Mouse (Mus musculus) brain, embryonic 14.5 days (tissue): ENCODE data around the gene Sprr2a3. TPM values are rescaled to one million over a fixed set of nuclear protein-coding genes. Genes with fewer than 3 reads are reported as not detected.
"Not testable (repeated sequence)": the region's sequence is repeated elsewhere in the genome, so short reads cannot be mapped to it uniquely, and the experiment has no call there.

Experiments used
- DNase-seq: peaks from one replicate; pipeline ENCODE4 v3.0.0-alpha.2; 2011; ENCODE audit warnings: low read depth
- polyA plus RNA-seq: library from polyadenylated mRNA; depleted of rRNA; stranded (reverse); fragments of >200 nt; gene quantifications from 2 replicates; pipeline ENCODE4 v1.2.3, GENCODE M21; 2012; rRNA removed

Sprr2a3 gene
- 0.14 and 0.23 TPM in 2 replicates for polyA plus RNA-seq

GRCm38 (mm10) chr3:92285101-92285500, at the start of gene Sprr2a3:
Gene Sprr2a3, plus strand, starts transcription at chr3:92285417.
- DNase-seq, result not testable (repeated sequence)

GRCm38 (mm10) chr3:92236463-92237189, 48.6 kb upstream of the Sprr2a3 start:
- not testable (repeated sequence) for DNase-seq

GRCm38 (mm10) chr3:92238736-92239135, 46.5 kb upstream of the Sprr2a3 start:
- not testable (repeated sequence) for DNase-seq

GRCm38 (mm10) chr3:92239197-92239596, 46.0 kb upstream of the Sprr2a3 start:
- DNase-seq, result not testable (repeated sequence)

GRCm38 (mm10) chr3:92244833-92245232, 40.4 kb upstream of the Sprr2a3 start:
- not testable (repeated sequence) for DNase-seq

- not testable (repeated sequence) for DNase-seq
These were observed 39.0 kb upstream of the Sprr2a3 start for GRCm38 (mm10) chr3:92246245-92246644.

- not testable (repeated sequence) for DNase-seq
These were observed 36.7 kb upstream of the Sprr2a3 start for GRCm38 (mm10) chr3:92248494-92248893.

GRCm38 (mm10) chr3:92250450-92250849, 34.8 kb upstream of the Sprr2a3 start:
- DNase-seq, result not testable (repeated sequence)

GRCm38 (mm10) chr3:92253860-92254259, 31.4 kb upstream of the Sprr2a3 start:
- not testable (repeated sequence) for DNase-seq

- not testable (repeated sequence) for DNase-seq
These were observed 26.7 kb upstream of the Sprr2a3 start for GRCm38 (mm10) chr3:92258526-92258925.

GRCm38 (mm10) chr3:92263462-92263861, 21.8 kb upstream of the Sprr2a3 start:
- not testable (repeated sequence) for DNase-seq

GRCm38 (mm10) chr3:92271414-92271985, 13.7 kb upstream of the Sprr2a3 start:
- DNase-seq, result not testable (repeated sequence)

- DNase-seq, result not testable (repeated sequence)
These were observed 11.7 kb upstream of the Sprr2a3 start for GRCm38 (mm10) chr3:92273504-92273903.

- not testable (repeated sequence) for DNase-seq
These were observed 11.2 kb upstream of the Sprr2a3 start for GRCm38 (mm10) chr3:92274018-92274417.

- DNase-seq, result not testable (repeated sequence)
These were observed 5.6 kb upstream of the Sprr2a3 start for GRCm38 (mm10) chr3:92279663-92280062.

GRCm38 (mm10) chr3:92280963-92281606, 4.1 kb upstream of the Sprr2a3 start:
- DNase-seq, result not testable (repeated sequence)

- not testable (repeated sequence) for DNase-seq
These were observed 3.3 kb downstream of the Sprr2a3 start for GRCm38 (mm10) chr3:92288489-92288888.
